Mouse (Mus musculus) lung, adult 2 months (tissue): ENCODE measurements around the gene Fbf1.

ENCODE experiments used
- CTCF ChIP-seq: fragments of 200-500 bp; IDR thresholded peaks from 2 replicates; pipeline ENCODE4 v1.5.1; 2011; ENCODE audit warnings: mild to moderate bottlenecking, low read length, control low read depth; ENCODE audit not compliant: insufficient read depth
- POLR2A ChIP-seq: fragments of 200-500 bp; IDR thresholded peaks from 2 replicates; pipeline ENCODE4 v1.6.1; 2011; ENCODE audit warnings: low read depth, mild to moderate bottlenecking, control low read depth, low read length, borderline replicate concordance; ENCODE audit errors: extremely low read depth

GRCm38 (mm10) chr11:116196336-116196735 lies 28.4 kb upstream of the Fbf1 start:
- TF ChIP-seq CTCF (no peak), POLR2A (no peak)
